Mouse (Mus musculus) liver, embryonic 14.5 days (tissue): ENCODE data around the gene Slc7a15.

Experiments
- CTCF ChIP-seq: IDR thresholded peaks from 2 replicates; pipeline ENCODE4 v1.5.1; 2016; ENCODE audit warnings: antibody characterized with exemption, low read depth, control low read depth
- EP300 ChIP-seq: IDR thresholded peaks from 2 replicates; pipeline ENCODE4 v1.6.1; 2016; ENCODE audit warnings: antibody characterized with exemption, low read depth

- TF ChIP-seq CTCF, result no peak
- no peak for TF ChIP-seq EP300
Observed at GRCm38 (mm10) chr12:8488652-8488980, 110.2 kb downstream of the Slc7a15 start.
